Mouse (Mus musculus) liver, adult 10 weeks (tissue): ENCODE data around the gene Dnah7b. TPM values are rescaled to one million over a fixed set of nuclear protein-coding genes. Genes with fewer than 3 reads are reported as not detected.

Experiments
- polyA plus RNA-seq: library from polyadenylated mRNA; stranded (reverse); fragments of 350-450 nt; fragmentation: Illumina TruSeq; extraction: RNeasy Lipid Tissue Mini Kit (QIAGEN cat#74804); gene quantifications from one replicate; pipeline ENCODE4 v1.2.3, GENCODE M21; 2014; ENCODE audit warnings: low read depth, low replicate concordance

Dnah7b gene
- polyA plus RNA-seq, result 0.05 TPM

DNA sequence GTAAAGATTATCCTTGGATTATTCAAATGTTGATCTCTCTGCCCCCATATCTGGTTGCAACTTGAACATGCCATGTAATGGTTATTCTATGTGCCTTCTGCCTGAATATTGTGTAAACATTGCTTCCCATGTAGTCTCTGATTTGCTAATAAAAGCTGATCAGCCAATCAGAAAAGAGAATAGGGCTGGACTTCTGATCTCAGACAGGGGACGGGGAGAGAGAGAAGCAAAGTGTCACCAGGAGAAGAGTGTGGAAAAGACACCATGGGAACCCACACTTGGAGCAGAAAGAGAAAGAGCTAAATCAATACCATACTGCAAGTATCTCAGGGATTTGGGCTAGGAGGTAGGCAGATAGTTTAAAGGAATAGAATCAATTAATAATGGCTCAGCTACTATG lies at the start of gene Dnah7b:
Dnah7b (plus strand) TSS at position 301 of the 400 bp plus-strand sequence.

Other genes with a start within 250 kb of the Dnah7b start
- not detected for gene Gm5269, start 176.0 kb upstream of the Dnah7b start, polyA plus RNA-seq
- gene Slc40a1, start 139.8 kb upstream of the Dnah7b start, polyA plus RNA-seq, result 222 TPM